Mouse (Mus musculus) urinary bladder, adult 2 months (tissue): ENCODE data around the gene Myadml2. TPM values are rescaled to one million over a fixed set of nuclear protein-coding genes. Genes with fewer than 3 reads are reported as not detected.
A peak's percentile ranks its signal among the peaks of the same experiment; 100 is the strongest.

Experiments used
- DNase-seq: peaks from one replicate; pipeline ENCODE4 v3.0.0; 2022; ENCODE audit warnings: low spot score
- polyA plus RNA-seq: library from polyadenylated mRNA; depleted of rRNA; stranded (reverse); fragments of >200 nt; gene quantifications from 2 replicates; pipeline ENCODE4 v1.2.3, GENCODE M21; 2012

Gene Myadml2
- polyA plus RNA-seq, 1 experiment: 0.07 TPM

DNA sequence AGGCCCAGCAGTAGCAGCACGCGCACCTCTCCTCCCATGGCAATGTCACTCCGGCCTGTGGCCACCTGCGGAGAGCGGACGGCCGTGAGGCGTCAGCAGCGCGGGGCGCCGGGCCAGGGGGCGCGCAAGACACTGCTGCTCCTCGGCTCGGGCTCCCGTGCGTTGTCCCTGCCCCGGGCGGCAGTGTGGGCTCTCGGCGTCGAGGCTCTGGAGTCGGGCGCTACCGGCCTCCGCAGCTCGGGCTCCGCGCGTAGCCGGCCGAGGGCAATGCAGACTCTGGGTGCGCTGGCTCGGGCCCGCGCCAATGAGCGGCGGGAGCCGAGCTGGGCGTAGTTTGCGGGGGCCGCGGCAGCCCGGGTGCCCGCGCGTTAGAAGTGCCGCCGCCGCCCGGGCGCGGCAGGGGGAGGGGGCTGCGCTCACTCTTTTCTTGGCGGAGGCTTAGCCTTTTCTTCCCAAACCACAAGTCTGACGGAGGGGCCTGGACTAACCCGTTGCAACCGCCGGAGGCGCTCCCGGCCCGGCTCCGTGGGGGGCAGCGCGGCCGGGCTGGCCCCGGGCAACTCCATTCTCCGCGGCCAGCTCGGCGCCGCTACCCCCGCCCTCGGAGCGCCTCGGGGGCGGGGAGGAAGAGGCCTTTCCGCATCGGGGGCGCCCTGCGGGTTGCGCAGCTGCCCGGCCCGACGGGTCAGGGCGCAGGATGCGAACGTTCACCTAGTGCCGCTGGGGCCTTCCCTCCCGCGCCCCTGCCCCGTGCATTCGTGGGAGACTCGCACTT lies 12.5 kb upstream of the Myadml2 start:
- no peak for DNase-seq

- DNase-seq: no peak
Measured at GRCm38 (mm10) chr11:120659509-120660300, 11.7 kb upstream of the Myadml2 start.

DNA sequence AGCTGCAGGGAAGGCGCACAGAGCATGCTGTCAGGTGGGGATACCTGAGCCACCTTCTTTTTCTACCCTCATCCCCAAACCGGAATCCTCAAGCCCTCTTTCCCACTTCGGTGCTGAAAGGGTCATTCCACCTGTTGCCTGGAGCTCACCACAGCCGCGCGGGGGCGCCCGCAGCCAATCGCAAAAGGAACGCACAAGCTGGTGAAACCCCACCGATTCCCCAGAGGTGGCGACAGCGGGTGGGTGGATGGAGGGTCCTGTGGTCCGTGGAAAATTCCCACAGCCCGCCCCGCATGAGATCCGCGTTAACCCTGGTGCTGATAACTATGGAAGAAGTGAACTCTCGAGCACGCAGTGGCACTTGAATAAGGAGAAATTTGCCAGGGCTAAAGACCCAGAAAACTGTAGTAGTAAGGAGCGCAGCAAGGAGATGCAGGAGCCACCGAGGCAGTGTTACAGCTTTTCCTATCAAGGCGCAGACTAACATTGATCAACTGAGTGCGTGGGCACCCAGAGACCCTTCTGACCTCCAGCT lies 11.0 kb upstream of the Myadml2 start:
- DNase-seq: peak; percentile 66

DNA sequence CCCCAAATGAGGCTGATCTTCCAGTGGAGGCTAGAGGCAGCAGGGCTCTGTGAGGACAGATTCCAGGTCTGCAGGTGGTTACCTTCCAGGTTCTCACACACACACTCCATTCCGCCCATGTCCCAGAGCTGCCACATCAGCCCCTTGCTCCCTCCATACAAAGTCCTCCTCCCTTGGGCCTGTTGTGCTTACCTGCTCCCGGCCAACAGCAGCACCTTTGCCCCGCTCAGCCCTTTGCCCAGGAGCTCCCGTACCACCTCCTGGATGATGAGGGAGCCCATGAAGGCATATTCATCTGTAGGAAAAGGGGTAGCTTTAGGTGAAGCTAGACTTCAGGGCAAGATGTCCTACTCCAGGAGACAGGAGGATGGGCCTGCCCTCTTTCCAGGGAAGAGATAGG lies 9.3 kb upstream of the Myadml2 start:
- no peak for DNase-seq

GRCm38 (mm10) chr11:120654741-120655140 lies 6.8 kb upstream of the Myadml2 start:
- DNase-seq: no peak

GRCm38 (mm10) chr11:120651872-120652271 lies 3.9 kb upstream of the Myadml2 start:
- no peak for DNase-seq

- DNase-seq: no peak
Measured at GRCm38 (mm10) chr11:120647047-120647830, 719 bp downstream of the Myadml2 start.

- DNase-seq: peak; percentile 85
Measured at GRCm38 (mm10) chr11:120643601-120643987, 4.4 kb downstream of the Myadml2 start, which contains the start of gene Pycr1. Gene Pycr1 (minus strand): TSS chr11:120643769.

DNA sequence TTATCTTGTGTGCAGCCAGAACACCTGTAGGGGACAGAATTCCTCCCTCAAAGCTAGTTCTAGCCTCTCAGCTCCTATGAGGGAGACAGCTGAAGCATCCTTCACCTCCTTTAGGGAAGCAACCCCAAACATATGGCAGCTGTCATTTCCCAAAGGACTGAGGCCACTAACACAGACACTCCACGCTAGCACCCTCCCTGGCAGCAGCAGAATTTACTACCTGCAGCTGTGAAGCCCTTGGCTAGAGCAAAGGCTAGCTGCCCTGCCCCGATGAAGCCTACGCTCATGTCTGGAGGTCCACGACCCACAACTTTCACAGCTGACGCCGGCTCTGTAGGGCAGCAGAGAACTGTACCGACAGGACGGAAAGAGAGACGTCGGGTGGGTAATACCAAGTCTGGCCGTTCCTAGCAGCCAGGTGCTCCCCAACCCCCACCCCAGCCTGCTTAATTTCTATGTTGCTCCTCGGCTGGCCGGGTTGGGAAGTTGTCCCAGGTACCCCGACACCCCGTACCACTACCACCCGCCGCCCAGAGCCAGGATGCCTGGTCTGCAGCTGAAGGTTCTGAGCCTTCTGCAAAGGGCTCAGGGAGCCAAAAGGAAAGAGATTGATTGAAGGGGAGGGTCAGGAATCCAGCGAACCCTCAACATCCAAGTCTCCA lies 4.9 kb downstream of the Myadml2 start:
- DNase-seq: no peak

GRCm38 (mm10) chr11:120641869-120642268 lies 6.1 kb downstream of the Myadml2 start:
- DNase-seq: no peak

- no peak for DNase-seq
Measured at GRCm38 (mm10) chr11:120641255-120641654, 6.7 kb downstream of the Myadml2 start.

- DNase-seq: no peak
Measured at GRCm38 (mm10) chr11:120634810-120635209, 13.1 kb downstream of the Myadml2 start.

GRCm38 (mm10) chr11:120633520-120634343 lies 14.2 kb downstream of the Myadml2 start, which contains the start of gene Mafg:
Gene Mafg (minus strand): TSS chr11:120633600.
- DNase-seq: peak; percentile 80

DNA sequence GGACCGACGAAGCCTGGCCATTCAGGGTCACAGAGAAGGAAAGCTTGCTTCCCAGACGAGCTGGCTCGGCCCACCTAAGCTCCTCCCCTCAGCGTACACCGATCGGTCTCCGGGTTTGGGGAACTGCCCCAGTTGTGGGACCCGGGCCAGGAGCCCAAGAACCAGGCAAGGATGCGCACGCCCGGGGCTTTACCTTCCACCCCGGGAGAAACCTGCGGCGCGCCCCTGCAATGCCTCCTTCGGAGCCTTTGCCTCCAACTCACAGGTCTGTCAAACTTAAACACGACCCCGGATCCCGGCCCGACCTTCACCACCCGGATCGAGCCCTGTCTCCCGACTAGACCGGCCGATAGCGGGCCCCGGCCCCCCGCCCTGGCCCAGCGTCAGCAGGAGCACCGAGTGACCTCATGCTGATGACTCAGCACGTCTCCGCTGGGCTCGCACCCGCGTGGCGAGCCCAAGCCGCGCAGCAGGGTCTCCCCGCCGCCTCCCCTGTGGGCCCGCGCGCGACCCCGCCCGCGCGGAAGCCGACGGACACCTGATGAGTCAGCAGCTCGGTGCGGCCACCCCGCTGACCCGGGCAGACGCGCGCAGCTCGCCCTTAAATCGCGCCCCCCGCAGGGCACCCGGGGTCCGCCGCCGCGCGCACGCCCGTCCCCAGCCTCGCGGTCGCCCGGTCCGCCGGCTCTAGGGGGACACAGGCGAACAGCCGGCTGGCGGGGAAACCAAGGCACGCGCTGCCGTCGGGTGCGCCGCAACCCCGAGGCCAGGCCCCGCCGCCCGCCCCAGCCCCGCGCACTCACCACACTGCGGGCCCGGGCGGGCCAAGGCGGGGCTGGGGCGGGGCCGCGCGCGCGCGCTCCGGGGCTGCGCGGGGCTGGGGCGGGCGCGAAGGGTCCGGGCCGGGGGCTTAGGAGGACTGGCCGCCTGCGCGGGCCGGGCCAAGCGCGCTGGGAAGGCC lies 15.1 kb downstream of the Myadml2 start:
- DNase-seq: peak; percentile 72

DNA sequence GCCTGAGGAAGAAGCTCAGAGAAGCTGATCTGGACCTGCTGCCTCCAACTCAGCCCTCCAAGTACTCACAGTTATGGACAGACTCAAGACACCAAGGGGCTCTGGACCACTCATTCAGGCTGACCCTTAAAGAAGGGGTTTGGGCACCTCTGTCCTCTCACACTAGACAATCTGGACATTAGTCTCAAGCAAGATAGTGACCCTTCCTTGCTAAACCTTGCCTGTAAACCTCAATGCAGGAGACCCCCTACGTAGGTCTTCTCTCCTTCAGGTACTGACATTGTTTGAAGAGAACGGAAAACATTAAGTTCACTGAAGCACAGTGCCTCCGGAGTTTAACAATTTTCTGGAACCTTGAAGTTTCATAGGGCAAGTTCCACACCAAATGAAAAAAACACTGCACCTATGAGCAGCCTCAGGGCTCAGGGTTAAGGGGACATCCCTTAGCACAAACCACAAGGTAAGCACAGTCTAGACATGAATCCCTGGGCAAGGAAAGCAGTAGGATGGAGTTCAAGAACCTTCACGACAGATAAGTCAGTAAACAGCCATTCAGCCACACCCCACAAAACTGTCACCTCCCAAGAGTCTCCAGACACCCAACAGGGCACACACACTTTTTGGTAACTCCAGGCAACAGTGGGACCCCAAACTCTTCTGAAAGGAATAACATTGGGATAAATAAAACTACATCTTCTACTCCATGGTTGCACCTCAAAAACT lies 16.1 kb downstream of the Myadml2 start:
- no peak for DNase-seq

GRCm38 (mm10) chr11:120630881-120631725 lies 16.9 kb downstream of the Myadml2 start:
- DNase-seq: no peak

- DNase-seq: no peak
Measured at GRCm38 (mm10) chr11:120630401-120630871, 17.5 kb downstream of the Myadml2 start.
